Mouse (Mus musculus) megakaryocyte-erythroid progenitor cell, adult 5-6 weeks (primary cell): ENCODE results near the gene Pglyrp2. TPM values are rescaled to one million over a fixed set of nuclear protein-coding genes. Genes with fewer than 3 reads are reported as not detected.

ENCODE experiments used
- ATAC-seq: replicated peaks from 2 replicates; pipeline ENCODE4 v1.8.0; 2016; ENCODE audit warnings: mild to moderate bottlenecking, inconsistent platforms; ENCODE audit not compliant: severe bottlenecking, poor library complexity, low FRiP score, low TSS enrichment
- total RNA-seq, 2 experiments: library from RNA; stranded (forward) in 1 of 2; stranded (reverse) in 1 of 2; fragments of 200-1000, 215-1000 nt in 1 of 2; fragments of >200 nt in 1 of 2; fragmentation: Nextera tagmentation in 1 of 2; gene quantifications; 2 replicates each; pipeline ENCODE4 v1.2.3; 2014 to 2017

Gene Pglyrp2
- total RNA-seq (2014; fragmentation: Nextera tagmentation) (1.5 and 3.0 TPM in 2 replicates), total RNA-seq (2017) (2.7 and 3.3 TPM in 2 replicates)

- ATAC-seq, result 0 out of 2 replicates have a peak, but pooled peaks have one; percentile 26
These were observed at the start of gene Pglyrp2 for GRCm38 (mm10) chr17:32424034-32424433. TSS of gene Pglyrp2 (minus strand) at chr17:32424167.

GRCm38 (mm10) chr17:32472176-32472575, 48.2 kb upstream of the Pglyrp2 start:
- ATAC-seq, result no peak

DNA sequence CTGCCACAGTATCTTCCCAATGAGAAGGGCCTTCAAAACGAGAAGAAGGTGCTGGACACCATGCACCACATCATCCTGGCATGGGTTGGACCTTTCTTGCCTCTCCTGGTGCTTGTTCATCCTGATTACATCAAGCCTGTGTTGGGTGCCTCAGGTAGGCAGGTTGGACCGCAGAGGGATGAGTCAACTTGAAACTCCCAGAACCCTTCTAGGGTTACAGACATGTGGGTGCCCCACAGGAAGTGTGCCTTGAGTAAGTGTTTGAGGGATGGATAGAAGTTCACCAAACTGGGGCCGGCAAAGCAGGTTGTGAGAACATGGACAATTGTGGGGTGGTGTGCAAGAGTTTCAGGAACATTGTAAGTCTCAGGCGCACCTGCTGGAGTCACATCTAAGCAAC, 46.8 kb upstream of the Pglyrp2 start:
- ATAC-seq, result no peak

DNA sequence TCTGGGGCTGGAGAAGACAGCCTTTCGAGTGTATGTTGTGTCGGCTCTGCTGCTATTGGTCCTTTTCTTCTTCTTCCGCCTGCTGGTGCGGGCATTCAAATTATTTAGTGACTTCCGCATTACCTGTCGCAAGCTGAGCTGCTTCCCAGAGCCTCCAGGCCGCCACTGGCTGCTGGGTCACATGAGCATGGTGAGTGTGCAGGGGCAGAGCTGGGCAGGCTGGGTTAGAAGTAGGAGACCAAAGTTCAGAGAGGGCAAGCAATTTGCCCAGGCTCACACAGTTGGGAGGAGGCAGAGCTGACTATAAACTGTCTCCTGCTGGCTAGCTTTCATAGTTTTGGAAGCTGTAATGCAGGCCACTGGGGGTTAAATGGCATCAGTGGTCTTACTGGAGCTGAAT, 44.5 kb upstream of the Pglyrp2 start:
- no peak for ATAC-seq

DNA sequence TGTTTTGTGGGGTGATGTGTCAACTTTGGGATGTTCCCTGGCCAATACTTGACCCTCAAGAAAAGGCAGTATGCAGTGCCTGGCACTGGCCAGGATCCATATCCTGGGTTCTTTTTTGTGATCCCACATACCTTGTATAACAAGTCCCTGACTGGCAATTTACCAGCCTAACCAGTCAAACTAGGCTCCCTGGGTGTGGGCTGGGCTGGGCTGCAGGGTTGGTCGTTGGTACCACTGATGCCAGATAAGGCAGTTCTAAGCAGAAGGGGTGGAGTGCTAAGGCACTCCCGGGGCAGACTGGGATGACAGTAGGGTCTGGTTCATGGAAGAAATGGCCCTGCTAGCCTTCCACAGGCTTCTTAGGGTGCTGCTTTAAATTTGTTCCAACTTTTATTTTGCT, 31.0 kb upstream of the Pglyrp2 start:
- peak; percentile 88 for ATAC-seq

DNA sequence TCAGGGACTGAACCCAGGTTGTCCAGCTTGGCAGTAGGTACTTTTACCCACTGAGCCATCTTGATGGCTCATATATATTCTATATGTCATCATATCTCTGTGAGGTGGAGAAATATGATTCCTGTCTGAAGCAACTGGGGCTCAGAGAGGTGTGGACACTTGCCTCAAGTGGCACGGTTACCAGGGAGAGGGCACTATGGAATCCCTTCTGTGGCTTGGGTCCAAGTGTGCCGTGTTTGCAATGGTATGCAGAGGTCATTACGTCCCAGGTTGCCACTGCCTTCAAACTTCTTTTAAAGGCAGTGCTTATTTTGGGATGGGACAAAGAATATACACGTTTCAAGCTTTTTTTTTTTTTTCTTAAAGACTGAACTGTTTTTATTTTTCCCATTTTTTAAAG, 30.2 kb upstream of the Pglyrp2 start:
- ATAC-seq, result no peak

DNA sequence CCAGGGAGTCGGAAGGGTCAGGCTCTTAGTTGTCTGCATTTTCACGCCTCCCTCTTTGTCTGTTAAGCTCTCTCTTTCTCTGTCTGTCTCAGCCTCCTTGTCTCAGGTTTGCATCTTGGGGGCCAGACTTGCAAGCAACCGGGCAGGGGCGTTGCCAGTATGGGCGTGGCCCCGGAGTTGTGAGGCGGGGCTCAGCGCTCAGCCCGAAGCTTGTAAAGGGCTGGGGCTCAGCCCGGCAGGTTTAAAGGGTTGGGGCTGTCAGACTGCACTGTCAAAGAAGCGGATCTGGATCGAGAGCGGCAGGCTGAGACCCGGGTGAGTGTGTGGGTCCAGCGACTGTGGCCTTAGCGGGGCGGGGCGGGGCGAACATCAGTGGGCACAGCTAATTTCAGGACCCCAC, 28.5 kb upstream of the Pglyrp2 start, which contains the start of gene Cyp4f39:
Gene Cyp4f39 (plus strand): TSS at position 242 of the 400 bp plus-strand sequence.
- ATAC-seq, result peak; percentile 82

DNA sequence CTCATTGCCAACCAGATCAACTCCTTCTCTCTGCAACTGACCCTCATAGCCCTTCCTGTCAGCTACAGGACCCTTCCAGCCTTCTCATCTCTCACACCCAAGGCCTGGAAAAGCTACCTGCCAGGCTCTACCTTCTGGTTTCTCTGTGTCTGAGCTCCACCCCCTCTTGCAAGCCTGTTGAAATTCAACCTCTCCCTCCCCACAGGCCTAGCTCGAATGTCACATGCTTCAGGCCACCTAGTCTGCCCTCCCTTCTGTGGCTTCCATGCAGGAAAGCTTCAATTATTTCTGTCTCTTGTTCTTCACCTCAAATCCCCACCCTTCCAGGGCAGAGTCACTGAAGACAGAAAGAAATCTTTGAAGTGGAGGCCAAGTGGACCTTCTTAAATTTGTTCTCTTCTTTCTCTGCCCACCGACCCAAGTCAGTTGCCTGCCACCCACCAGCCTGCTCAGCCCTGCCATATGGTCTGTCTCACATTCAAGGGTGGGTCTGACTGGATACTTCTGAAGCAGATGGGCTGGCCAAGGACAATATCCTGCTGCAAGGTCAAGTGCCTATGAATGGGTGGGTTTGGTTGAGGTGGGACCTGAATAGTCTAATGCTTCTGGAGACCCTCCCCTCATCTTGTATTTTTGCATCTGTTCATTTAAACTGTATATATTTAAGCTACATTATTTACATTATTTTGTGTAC, 27.0 kb upstream of the Pglyrp2 start:
- ATAC-seq, result no peak

GRCm38 (mm10) chr17:32449042-32449441, 25.1 kb upstream of the Pglyrp2 start:
- ATAC-seq, result no peak

DNA sequence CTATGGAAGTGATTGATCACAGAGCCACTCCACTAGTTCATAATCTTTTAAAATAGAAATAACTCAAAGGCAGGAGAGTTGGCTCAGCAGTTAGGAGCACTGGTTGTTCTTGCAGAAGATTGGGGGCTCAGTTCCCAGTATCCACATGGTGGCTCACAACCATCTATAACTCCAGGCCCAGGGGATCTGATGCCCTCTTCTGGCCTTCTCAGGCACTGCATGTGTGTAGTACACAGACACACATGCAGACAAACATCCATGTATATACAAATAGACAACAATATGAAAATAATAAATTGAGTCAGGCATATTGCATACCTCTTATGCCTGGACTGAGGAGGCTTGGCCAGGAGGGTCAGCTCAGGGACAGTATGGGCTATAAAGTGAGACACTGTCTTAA, 23.2 kb upstream of the Pglyrp2 start:
- ATAC-seq, result no peak

DNA sequence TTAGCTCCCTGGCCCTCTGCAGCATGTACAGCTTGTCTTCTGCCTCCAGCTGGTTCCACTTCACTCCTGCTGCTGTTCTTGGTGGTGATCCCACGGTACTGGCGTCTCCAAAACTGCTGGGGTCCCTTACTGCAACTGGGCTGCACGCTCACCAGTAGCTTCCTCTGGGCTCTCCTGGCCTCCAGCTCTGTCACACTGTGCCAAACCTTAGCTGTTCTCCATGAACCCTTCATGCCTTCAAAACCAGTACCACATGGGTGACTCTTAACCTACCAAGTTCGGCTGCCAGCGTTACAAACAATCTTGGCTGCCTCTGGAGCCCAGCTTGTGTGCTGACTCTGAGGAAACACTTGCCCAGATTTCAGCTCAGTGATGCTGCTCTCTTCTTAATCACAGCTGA, 21.0 kb upstream of the Pglyrp2 start:
- no peak for ATAC-seq

DNA sequence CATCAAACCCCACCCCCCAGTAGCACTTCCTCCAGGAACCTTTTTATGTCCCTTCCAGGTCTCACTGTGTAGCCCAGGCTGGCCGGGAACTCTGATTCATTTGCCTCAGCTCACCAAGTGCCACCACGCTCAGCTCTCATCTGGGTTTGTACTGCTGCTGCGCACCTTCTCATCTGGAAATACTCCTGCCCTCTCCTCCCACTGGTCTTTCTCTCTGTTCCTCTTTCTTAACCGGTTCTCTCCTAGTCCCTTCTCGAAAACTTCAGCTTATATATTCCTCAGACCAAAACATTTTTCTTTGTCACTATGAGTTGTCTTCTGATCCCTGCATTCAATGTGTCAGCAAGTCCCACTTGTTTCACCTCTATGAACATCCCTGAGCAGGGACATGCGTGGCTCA, 19.3 kb upstream of the Pglyrp2 start:
- no peak for ATAC-seq

- no peak for ATAC-seq
These were observed 13.1 kb upstream of the Pglyrp2 start for GRCm38 (mm10) chr17:32437106-32437505.

DNA sequence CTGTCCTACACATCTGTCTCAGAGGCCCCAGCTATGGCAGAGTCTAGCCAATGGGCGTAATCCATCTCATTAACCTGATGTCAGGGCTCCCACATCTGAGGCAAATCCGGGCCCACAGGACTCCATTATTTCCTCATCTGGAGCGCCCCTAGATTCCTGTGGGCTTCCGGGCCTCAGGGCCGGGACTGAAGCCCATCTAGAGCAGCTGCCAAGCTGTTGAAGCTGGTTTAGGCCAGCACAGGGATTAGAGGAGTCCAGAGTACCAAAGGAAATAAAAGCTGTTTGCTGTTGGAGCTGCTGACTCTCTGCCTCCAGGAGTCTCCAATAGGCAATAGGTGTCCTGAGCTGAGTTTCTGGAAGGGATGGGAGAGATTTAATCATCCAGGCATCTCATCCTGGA, 11.2 kb upstream of the Pglyrp2 start:
- ATAC-seq, result no peak

DNA sequence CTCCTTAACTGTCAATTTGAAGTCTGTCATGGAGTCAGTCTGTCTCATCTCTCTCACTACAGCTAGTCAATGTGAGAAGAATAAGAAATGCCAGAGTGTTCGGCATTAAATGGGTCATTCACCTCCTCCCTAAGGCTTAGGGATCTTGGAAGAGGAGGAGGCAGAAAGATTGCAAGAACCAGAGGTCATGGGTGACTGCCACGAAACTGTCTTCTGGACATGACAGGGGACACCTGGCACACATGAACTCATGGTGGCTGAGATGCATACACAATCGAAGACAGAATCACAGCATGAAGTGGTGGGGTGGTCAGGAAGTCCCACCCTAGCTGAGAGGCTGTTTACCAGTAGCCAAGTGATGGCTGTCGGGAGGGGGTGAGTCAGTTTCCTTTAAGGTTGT, 10.4 kb upstream of the Pglyrp2 start:
- ATAC-seq, result no peak

DNA sequence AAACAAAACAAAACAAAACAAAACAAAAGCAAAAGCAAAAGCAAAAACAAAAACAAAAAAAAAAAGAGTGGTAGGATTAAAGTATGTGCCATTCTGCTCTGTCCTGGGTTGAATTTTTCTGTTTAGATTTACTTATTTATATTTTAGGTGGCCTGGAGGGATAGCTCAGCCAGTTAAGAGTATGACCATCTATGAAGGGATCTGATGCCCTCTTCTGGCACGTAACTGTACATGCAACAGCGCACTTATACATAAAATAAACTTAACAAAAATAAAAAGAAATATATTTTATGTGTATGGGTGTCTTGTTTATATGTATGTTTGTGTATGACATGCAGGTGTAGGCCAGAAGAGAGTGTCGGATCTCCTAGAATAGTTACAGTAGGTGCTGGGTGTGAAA, 8.0 kb upstream of the Pglyrp2 start:
- peak; percentile 63 for ATAC-seq

GRCm38 (mm10) chr17:32426610-32427009, 2.6 kb upstream of the Pglyrp2 start:
- no peak for ATAC-seq

- no peak for ATAC-seq
These were observed 3.2 kb downstream of the Pglyrp2 start for GRCm38 (mm10) chr17:32420781-32421180.

- ATAC-seq, result peak; percentile 57
These were observed 4.0 kb downstream of the Pglyrp2 start for GRCm38 (mm10) chr17:32419989-32420388.

DNA sequence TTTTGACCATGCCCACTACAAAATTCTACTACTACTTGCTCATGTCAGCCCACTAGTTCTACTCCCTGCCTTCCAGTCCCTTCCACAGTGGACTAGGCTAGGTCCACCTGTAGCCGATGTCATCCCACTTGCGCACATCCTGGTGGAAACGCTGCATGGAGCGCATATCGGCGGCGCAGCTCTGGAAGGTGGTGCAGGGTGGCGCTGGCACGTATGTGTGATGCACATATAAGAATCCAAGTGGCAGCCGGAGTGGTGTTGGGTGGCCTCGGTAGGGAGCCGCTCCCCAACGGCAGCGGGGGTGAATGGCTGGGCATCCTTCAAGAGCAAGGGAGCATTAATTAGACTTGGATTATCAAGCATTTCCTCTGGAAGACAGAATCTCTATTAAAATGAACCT, 7.2 kb downstream of the Pglyrp2 start:
- ATAC-seq, result no peak

- no peak for ATAC-seq
These were observed 8.4 kb downstream of the Pglyrp2 start for GRCm38 (mm10) chr17:32415417-32416020.
